Mouse (Mus musculus): ENCODE measurements around the gene Ick.

DNA sequence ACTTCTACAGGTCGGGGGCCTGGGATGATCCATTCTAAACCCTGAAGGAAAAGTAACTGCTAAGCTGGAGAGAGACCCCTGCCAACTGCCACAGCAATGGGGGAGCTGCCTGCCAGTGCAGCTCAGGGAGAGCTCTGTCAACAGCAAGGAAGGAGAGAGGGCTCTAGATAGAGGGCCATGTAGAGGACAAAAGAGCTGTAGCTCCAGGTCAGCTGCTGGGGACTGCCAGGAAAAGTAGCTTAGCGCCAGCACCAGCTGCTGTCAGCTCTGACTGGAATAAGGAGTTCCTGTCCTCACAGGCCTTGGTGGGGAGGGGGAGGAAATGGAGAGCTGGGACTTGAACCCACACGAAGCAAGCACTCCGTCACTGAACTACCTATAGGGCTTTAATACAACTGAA, 20.5 kb upstream of the Ick start:
- no peak for TF ChIP-seq POLR2A (IDR thresholded peaks at IDR 0.05; ENCODE audit: insufficient read length, low read depth)
- TF ChIP-seq USF1 (IDR thresholded peaks at IDR 0.05; ENCODE audit: low read depth), result no peak
- no peak for TF ChIP-seq MYOG (IDR thresholded peaks at IDR 0.05; ENCODE audit: control insufficient read depth in 1 of 3, insufficient read depth in 1 of 3, insufficient read length in 2 of 3, low read depth in 2 of 3)
- no peak for TF ChIP-seq MAX (IDR thresholded peaks at IDR 0.05; ENCODE audit: low read depth)
- TF ChIP-seq SRF (IDR thresholded peaks at IDR 0.05; ENCODE audit: control insufficient read depth, insufficient read length, low read depth), result no peak
- no peak for TF ChIP-seq TCF3 (IDR thresholded peaks at IDR 0.05; ENCODE audit: insufficient read length, low read depth)
- TF ChIP-seq POLR2AphosphoS2 (IDR thresholded peaks at IDR 0.05; ENCODE audit: insufficient read length, low read depth), result no peak
- no peak for TF ChIP-seq TCF12 (IDR thresholded peaks at IDR 0.05; ENCODE audit: insufficient read depth, poor library complexity, severe bottlenecking)
- no peak for TF ChIP-seq MYOD1 (IDR thresholded peaks at IDR 0.05; ENCODE audit: control insufficient read depth in 1 of 3, insufficient read length in 2 of 3, low read depth in 2 of 3)
- no peak for TF ChIP-seq E2F4 (IDR thresholded peaks at IDR 0.05; ENCODE audit: insufficient read depth)
- no peak for TF ChIP-seq CEBPB (IDR thresholded peaks at IDR 0.05; ENCODE audit: insufficient read depth, poor library complexity, severe bottlenecking)
- no peak for TF ChIP-seq REST (IDR thresholded peaks at IDR 0.05; ENCODE audit: insufficient read depth, insufficient read length)

Measured in myocyte (in vitro differentiated cells).